Mouse (Mus musculus) 416B (cell line): ENCODE measurements around the gene Aebp1.
"Not testable (repeated sequence)": the region's sequence is repeated elsewhere in the genome, so short reads cannot be mapped to it uniquely, and the experiment has no call there.

Experiments used
- DNase-seq: peaks from one replicate; pipeline ENCODE4 v3.0.0; 2011; ENCODE audit warnings: low read depth

Aebp1 gene

GRCm38 (mm10) chr11:5855902-5856301 lies 5.8 kb upstream of the Aebp1 start:
- DNase-seq: no peak

GRCm38 (mm10) chr11:5856479-5857130 lies 5.1 kb upstream of the Aebp1 start:
- no peak for DNase-seq

DNA sequence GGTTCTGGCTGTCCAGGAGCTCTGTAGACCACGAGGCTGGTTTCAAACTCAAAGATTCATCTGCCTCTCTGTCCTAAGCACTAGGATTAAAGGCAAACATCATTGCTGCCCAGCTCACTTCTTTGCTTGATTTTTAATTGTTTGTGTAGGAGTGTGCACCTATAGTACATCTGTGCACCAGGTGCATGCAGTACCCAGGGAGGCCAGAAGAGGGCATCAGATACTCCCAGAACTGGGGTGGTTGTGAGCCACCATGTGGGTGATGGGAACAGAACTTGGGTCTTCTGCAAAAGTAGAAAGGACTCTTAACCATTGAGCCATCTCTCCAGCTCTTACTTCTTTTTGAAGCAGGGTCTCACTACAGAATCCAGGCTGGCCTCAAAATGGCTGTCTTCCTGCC lies 3.0 kb upstream of the Aebp1 start:
- DNase-seq: no peak

GRCm38 (mm10) chr11:5859883-5860550 lies 1.7 kb upstream of the Aebp1 start:
- DNase-seq: no peak

DNA sequence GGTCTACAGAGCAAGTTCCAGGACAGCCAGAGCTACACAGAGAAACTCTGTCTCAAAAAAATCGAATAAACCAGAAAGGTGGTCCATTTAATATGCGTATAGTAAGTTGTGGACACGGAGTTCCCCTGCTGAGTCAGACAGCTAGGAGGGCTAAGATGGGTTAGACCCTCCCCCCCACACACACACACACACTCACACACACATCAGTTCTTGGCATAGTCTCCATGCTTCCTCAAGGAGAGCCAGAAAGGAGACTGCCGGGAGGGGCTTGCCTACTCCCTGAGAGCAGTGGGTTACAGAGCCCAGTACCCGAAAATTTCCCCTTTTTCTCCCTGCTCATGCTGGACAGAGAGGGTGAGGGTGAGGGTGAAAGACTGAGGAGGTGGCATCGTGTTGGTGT lies 1.1 kb upstream of the Aebp1 start:
- no peak for DNase-seq

GRCm38 (mm10) chr11:5862394-5863105 lies 803 bp downstream of the Aebp1 start:
- DNase-seq: no peak

DNA sequence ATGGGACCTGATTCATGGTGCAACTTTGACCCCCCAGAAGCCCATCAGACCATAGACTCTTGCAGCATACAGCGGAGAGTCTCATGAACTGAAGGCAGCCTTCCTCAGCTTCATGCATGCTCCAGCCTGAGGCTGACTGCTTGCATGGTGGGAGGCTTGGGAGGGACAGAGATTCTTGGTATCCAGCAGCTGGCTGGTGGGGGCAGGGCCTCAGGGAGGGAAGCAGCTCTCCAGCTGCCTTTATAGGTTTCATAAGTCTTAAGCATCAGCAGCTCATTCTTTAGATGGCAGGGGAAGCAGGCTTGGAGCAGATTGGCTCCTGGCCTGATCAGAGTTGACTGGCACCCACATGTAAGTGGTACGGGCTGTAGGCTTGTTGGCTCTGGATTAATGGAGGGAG lies 5.4 kb downstream of the Aebp1 start:
- DNase-seq: no peak

- no peak for DNase-seq
These were observed 6.6 kb downstream of the Aebp1 start for GRCm38 (mm10) chr11:5868324-5868723.

DNA sequence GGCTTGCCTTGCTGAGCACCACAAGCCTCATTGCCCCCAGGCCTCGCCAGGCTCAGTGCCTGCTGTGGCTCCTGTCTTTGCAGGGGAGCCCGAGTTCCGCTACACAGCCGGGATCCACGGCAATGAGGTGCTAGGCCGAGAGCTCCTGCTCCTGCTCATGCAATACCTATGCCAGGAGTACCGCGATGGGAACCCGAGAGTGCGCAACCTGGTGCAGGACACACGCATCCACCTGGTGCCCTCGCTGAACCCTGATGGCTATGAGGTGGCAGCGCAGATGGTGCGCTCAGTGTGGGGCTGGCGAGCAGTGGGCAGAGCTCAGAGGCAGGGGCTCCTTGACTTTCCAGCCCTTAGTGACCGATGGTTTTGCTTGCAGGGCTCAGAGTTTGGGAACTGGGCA lies 7.6 kb downstream of the Aebp1 start:
- no peak for DNase-seq

DNA sequence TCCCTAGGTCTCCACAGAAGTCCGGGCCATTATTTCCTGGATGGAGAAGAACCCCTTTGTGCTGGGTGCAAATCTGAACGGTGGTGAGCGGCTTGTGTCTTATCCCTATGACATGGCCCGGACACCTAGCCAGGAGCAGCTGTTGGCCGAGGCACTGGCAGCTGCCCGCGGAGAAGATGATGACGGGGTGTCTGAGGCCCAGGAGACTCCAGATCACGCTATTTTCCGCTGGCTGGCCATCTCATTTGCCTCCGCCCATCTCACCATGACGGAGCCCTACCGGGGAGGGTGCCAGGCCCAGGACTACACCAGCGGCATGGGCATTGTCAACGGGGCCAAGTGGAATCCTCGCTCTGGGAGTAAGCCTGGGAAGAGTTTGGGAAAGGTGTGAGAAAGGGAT lies 8.3 kb downstream of the Aebp1 start:
- no peak for DNase-seq

DNA sequence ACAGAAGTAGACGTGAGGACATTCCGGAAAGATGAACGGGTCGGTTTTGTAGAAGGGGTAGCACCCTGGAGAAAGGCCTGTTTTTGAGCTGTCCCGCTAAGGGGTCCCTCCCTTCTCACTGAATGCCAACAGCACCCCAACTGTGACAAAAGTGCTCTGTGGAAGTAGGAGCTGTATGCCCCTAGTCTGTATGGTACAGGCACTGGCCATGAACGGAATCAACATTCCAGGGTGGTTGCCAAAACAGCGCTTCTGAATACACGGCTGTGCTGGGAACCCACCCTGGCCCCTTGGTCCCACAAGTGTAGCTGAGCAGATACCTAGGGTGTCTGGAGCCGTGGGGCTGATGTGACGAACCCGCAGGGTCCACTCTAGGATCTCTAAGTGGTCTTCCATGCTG lies 11.0 kb downstream of the Aebp1 start:
- no peak for DNase-seq

DNA sequence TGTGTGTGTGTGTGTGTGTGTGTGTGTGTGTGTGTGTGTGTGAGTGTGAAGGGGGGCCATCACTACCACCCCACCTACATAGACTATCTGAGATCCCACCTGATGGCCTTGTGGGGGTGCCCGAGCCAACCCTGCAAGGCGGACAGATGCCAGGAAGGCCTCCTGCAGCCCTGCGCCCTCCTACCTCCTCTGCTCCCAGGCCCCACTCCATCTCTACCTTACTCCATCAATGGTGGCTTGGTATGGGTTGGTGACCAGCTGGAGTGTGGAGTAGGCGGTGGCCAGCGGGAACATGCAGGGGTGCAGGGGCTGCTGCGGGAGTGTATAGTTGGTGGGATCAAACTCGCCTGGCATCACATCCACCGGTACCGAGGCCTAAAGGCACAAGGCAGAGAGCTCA lies 11.4 kb downstream of the Aebp1 start:
- DNase-seq: no peak

GRCm38 (mm10) chr11:5877421-5877820 lies 15.7 kb downstream of the Aebp1 start:
- DNase-seq: no peak

GRCm38 (mm10) chr11:5877921-5878526 lies 16.3 kb downstream of the Aebp1 start, which contains the start of gene Pold2:
Gene Pold2, minus strand, starts transcription at chr11:5878292.
- DNase-seq: peak; percentile 98

- no peak for DNase-seq
These were observed 16.9 kb downstream of the Aebp1 start for GRCm38 (mm10) chr11:5878661-5879060.

DNA sequence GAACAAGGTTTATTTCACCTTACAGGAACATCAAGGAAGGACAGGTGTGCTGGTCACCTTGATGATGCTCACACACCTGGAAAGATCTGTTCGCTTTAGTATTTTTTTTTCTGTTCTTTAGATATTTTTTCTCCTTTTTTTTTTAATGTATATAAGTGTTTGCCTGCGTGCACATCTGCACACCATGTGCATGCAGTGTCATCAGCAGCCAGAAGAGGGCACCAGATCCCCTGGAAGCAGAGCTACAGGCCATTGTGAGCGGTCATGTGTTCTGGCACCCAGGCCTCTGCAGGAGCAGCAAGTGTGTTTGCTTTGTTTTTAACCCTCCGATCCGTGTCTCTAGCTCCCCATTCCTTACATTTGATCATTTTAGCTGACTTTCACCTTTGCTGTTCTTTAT lies 18.2 kb downstream of the Aebp1 start:
- DNase-seq: peak; percentile 78

GRCm38 (mm10) chr11:5882518-5882917 lies 20.8 kb downstream of the Aebp1 start:
- peak; percentile 78 for DNase-seq

- DNase-seq: peak; percentile 72
These were observed 24.4 kb downstream of the Aebp1 start for GRCm38 (mm10) chr11:5886187-5886586.

GRCm38 (mm10) chr11:5887250-5887649 lies 25.5 kb downstream of the Aebp1 start:
- DNase-seq: no peak

GRCm38 (mm10) chr11:5888563-5888962 lies 26.8 kb downstream of the Aebp1 start:
- DNase-seq: not testable (repeated sequence)

DNA sequence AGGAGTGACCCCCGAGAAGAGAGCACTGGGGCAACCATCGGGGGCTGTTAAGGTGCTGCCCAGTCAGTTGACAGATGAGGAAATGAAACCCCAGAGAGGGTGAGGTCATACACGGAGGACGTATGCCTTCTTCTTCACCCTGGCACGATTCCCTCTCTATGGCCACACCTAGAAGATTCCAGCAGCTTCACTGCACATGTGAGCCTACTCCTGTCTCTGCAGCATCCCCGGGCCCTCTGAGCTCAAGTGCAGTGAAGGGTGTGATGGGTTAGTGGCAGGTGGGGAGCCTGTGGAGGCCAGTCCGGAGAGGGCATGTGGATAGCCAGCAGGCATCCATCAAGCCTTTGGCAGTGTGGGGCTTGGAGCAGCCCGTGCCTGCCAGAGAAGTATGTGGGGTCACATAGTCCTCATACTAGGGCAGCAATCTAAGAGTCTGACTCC lies 30.4 kb downstream of the Aebp1 start:
- DNase-seq: no peak

GRCm38 (mm10) chr11:5892810-5893368 lies 31.1 kb downstream of the Aebp1 start:
- no peak for DNase-seq
